Mouse (Mus musculus): ENCODE data around the gene Sp4.

DNA sequence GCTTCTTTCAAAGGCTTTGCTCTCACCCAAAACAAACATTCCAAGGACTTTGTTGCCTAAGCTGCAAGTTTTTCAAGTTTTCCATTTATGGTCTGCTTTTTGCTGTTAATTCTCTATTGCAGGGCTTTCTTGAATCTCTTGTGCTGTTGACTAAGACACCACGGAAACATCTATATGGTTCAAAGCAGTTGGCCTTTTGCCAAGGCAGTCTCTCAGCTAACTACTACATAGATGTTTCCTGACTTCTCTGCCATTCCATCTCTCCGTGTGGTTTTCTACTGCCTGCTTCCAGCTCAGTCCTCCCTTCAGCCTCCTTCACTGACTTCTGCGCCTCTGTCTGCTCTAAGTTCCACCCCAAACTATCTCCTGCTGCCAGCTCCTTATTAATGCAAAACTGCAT is 36.1 kb upstream of the Sp4 start:
- TF ChIP-seq HCFC1 (IDR thresholded peaks at IDR 0.05; ENCODE audit: borderline replicate concordance, insufficient read depth, low read length): no peak
- TF ChIP-seq ZC3H11A (IDR thresholded peaks at IDR 0.05; ENCODE audit: borderline replicate concordance, low read depth, low read length): no peak

All from ES-E14 (cell line).